Mouse (Mus musculus) left cerebral cortex, postnatal 4 days (tissue): ENCODE data around the gene Slc25a14. TPM values are rescaled to one million over a fixed set of nuclear protein-coding genes. Genes with fewer than 3 reads are reported as not detected.

Source experiments
- DNase-seq: peaks from one replicate; pipeline ENCODE4 v3.0.0-alpha.2; 2022
- intact Hi-C: fragments of 180-260 bp; cut with DNase I; formaldehyde crosslinking; loops from one replicate; pipeline ENCODE4 v1.15.1; 2025
- total RNA-seq, 2 experiments: library from RNA; stranded (reverse); gene quantifications; 2 replicates each; pipeline ENCODE4 v1.2.3; 2021

The Slc25a14 gene
- 10 to 100 TPM; 29.3 to 31.0 TPM for total RNA-seq

DNA sequence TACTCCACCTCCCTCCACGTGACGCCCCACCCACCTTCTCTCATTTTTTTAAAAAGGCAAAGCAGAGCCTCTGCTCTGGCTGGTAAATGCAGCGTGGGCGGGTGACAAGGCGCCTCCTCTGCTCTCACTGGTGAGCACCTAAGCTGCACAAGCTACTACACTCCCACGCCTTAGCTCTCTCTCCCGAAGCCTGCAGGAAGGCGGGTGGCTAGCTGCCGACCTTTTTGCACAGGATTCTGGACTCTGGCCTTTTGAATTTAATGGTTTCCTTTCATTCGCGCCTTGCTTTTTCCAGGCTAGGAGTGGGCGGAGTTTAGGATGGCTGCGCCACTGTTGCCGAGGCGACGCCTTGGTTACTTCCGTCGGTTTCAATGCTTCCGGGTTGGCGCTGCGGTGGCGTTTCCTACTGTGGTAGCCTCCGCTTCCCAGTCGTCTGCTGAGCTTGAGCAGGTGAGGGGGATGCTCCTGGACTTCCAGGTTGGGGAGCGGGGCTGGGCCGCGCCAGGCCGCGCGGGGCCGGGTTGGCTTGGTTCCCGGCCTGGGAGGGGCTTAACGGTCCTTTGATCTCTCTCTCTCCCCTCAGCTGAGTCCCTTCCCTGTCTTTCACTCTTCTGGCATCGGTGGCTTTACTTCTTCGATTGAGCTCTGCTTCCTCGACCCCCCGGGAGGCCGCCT lies at the start of gene Slc25a14:
Gene Slc25a14 (plus strand): TSS at position 35 of the 675 bp plus-strand sequence.
- intact Hi-C loops = no loop called here
- DNase-seq = peak; percentile 74

DNA sequence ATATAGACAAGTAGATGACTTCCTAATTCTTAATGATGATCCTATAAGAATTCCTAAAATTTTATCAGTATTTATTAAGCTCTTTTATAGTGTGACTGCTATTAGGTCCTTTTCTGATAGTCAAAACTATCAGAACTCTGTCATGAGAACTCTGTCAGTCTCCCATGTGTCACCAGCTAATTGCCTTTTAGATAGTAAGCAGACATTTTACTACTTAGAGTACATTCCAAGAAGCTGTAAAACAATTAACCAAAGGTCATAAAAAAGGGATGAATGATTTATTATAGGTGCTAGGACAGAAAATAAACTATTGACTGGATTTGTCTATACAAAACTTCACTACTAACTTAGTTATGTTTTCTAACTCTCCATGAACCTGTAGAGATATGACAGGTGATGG lies 39.9 kb upstream of the Slc25a14 start:
- DNase-seq = no peak
- intact Hi-C loops = no loop called here

DNA sequence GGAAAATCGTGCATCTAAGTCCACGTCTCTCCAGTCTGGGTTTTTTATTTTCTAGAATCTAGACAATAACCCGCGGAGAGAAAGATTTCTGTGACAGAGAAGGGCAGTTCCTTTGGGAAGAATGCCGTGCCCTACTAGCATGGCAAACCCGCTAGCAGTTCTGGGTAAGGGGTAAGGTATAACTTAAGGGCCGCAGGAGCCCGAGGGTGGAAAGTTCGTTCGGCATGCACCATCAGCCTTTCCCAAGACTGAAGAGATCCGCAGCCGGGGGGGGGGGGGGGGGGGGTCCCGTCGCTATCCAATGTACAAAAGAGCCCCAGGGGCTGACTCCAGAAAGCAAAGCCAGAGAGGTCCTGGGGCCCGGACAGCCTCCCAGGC lies 29.5 kb upstream of the Slc25a14 start:
- DNase-seq = no peak
- intact Hi-C loops = no loop called here

DNA sequence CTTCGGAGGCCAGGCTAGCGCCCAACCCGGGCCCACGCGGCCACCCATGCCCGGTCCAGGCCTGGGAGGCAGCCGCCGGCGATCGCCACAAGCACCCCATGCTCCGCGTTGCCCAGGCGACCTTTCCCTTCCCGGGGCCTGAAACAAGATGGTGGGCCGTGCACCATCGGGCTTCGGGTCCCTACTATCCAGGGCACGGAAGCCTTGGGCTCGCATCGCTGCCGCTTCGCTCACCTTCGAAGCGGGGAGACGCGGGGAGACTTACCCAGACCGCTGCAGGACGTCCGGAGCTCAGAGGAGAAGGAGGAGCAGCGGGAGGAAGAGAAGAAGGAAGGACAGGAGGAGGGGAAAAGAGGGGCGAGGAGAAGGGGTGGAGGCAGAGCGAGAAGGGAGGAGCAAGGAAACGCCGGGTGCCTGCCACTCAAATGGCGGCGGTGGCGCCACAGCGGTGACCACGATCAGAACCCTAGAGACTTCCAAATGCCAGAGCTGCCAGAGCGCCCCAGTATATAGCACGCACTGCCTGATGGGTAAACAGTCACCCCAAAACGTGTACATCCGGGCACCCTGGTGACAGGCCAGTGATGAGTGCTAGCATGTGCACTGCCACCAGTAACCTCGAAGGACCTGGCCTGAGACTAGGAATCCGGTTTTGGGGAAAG lies 29.0 kb upstream of the Slc25a14 start, which contains the start of gene Zfp280c:
Gene Zfp280c (minus strand): TSS at position 406 of the 662 bp plus-strand sequence.
- peak; percentile 55 for DNase-seq
- intact Hi-C loops = no loop called here

DNA sequence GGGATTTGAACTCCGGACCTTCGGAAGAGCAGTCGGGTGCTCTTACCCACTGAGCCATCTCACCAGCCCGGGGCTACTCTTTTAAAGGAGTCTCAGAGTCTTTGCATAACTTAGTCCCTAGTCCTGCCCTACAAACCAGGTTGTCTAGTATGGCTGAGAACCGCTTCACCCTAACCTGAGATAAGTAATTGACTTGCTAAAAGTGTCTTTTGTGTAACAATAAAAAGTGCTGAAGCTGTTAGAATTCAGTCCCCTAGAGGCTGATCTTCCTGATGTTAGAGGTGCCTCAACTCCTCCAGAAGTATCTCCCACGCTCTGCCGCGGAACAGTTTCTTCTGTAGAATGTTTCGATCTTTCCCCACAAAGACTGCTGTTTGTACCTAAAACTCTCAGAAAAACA lies 27.2 kb upstream of the Slc25a14 start:
- DNase-seq = no peak
- intact Hi-C loops = no loop called here

DNA sequence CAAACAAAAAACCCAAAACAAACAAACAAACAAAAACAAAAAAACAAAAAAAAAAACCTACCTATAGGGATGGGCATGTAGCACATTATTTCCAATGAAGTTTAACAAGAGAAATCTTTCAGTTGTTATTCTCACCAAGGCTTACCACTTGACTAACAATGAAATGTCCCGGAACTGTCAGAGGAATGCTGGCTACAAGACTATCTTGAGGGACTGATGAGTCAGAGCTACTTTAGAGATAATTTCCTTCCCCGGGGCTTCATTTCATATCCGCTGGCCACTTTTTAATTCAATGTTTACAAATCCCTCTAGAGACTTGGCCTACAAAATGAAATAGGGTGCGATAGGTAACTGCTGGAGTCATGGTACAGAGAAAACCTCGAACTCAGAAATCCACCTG lies 26.3 kb upstream of the Slc25a14 start:
- DNase-seq = no peak
- intact Hi-C loops = no loop called here

DNA sequence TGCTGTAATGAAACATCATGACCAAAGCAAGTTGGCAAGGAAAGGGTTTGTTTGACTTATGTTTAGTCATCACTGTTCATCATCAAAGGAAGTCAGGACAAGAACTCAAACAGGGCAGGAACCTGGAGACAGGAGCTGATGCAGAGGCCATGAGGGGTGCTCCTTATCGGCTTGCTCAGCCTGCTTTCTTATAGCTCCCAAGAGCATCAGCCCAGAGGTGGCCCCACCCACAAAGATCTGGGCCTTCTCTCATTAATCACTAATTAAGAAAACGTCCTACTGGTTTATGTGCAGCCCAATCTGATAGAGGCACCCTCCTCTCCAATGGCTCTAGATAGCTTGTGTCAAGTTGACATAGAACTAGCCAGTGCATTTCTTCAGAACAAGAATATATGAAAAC lies 18.3 kb upstream of the Slc25a14 start:
- intact Hi-C loops = no loop called here
- no peak for DNase-seq

DNA sequence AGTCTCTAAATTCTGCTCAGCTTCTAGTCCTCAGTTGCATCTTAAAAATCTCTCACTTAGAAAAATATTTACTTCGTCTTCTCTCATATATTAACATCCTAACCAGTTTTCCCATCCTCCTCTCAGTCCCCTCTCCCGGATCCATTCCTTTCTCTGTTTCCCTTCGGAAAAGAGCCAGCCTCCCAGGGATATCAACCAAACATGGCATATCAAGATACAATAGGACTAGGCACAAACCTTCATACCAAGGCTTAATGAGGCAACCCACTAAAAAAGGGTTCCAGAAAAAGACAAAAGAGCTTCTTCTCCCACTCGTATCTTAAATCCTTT lies 199 bp upstream of the Slc25a14 start:
- intact Hi-C loops = no loop called here

DNA sequence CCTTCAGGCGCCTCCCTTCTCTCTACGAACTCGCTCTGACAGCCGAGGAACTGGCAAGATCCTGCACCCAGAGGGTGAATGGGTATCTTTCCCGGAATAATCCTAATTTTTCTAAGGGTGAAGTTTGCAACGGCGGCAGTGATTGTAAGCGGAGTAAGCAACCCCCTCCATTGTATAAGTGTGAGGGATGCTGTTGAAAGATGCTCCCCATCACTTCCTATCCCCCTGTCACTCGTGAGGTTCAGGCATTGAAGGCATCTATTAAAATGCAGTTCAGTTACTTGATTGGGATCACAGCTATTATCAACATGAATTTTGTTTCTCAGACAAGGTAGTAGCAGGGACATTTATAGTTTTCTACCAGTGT lies 824 bp downstream of the Slc25a14 start:
- intact Hi-C loops = no loop called here
- no peak for DNase-seq

More for the DNA sequence above, 199 bp upstream of the Slc25a14 start:
- DNase-seq = no peak

DNA sequence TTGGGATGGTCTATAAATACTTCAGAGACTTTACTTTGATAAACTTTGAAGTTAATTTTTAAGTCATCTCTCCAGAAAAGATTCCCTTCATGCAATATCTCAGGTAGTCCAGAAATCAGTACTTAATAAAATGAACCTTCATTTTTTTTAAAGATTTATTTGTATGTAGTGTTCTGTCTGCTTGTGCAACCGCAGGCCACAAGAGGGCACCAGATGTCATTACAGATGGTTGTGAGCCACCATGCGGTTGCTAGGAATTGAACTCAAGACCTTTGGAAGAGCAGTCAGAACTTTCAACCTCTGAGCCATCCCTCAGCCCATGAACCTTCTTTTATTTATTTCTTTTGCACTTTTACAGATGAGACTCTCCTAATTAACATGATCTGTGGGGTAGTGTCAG lies 13.8 kb downstream of the Slc25a14 start:
- intact Hi-C loops = no loop called here
- DNase-seq = no peak

DNA sequence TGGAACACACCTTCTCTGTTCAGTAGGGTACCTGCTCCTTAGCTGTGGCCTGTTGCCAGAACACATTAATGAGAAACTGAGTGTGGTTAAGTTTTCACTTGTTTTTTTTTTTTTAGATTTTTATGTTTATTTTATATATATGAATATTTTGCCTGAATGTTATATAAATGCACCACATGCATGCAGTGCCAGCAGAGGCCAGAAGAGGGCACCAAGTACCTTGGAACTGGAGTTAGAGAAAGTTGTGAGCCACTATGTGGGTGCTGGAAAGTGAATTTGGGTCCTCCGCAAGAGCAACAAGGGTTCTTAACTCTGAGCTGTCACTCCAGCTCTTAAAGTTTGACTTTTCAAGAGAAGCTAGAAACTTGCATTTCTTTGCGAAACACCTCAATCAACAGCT lies 20.9 kb downstream of the Slc25a14 start:
- peak; percentile 2 for DNase-seq
- intact Hi-C loops = no loop called here

DNA sequence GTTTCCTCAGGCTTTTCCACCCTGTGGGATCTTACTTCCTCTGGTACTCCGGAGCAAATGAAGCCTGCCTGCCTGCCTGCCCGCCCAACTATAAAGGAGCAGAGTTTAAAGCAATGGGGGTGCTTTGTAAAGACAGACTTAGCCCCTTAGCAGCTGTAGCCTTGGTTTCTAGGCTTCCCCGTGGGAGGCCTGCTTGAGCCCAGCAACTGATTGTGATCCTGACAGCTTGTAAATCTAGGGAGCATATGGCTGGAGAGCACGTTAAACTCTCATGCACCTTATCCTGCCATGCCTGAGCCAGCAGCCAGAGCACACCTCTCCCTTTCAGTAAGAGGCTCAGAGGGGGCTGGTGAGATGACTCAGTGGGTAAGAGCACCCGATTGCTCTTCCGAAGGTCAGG lies 43.6 kb downstream of the Slc25a14 start:
- intact Hi-C loops = no loop called here

DNA sequence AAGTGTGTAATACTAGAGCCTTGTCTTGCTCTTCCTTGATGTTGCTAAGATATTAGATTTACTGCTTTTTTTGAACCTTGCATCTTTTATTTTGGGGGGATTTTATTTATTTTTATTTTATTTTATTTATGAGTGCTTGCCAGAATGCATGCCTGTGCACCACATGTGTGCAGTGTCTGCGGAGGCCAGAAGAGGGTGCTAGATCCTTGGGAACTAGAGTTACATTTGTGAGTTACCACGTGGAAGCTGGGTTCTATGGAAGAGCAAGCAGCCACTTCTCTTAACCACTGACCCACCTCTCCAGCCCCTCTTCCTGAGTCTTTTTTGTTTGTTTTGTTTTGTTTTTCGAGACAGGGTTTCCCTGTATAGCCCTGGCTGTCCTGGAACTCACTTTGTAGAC lies 46.4 kb downstream of the Slc25a14 start:
- intact Hi-C loops = no loop called here
- DNase-seq = no peak

More for the DNA sequence above, 43.6 kb downstream of the Slc25a14 start:
- DNase-seq = peak; percentile 1

DNA sequence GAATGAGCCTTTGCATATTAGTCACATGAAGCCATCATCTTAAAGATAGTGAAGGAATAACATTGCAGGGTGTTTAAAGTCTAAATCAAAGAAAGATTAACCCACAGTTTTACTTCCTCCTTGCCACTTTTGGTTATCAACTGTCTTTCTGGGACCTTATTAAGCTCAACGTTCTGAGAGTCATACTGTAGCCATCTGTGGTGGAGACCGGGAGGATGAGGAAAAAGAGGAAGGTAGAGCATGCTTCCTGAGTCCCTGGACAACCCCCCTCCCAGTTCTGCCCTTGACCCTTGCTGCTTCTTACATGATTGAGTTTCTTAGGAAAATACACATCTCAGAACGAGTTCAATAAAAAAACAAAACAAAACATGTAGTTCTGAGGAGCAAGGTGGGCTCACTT lies 48.5 kb downstream of the Slc25a14 start:
- intact Hi-C loops = no loop called here
- DNase-seq = no peak

DNA sequence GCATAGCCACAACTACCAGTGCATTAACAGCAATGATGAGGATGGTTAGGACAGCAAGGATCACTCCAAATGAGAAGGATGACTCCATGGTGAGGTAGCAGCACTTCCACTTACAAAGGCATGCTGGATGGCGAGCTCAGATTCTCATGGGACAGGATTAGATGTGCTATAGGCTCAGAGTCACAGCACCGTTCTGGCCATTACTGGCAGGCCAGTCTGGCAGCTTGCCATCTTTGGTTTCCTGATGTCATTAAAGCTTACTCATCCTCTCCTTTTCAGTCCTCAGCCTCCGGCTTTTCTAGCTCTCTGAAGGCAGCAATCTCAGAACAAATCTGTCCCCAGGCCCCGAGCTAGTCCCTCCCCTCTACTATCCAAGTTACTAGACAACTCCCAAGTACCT lies 51.0 kb downstream of the Slc25a14 start, which contains the start of gene Gpr119:
Gene Gpr119 (minus strand): TSS at position 308 of the 400 bp plus-strand sequence.
- DNase-seq = peak; percentile 5
- intact Hi-C loops = no loop called here

DNA sequence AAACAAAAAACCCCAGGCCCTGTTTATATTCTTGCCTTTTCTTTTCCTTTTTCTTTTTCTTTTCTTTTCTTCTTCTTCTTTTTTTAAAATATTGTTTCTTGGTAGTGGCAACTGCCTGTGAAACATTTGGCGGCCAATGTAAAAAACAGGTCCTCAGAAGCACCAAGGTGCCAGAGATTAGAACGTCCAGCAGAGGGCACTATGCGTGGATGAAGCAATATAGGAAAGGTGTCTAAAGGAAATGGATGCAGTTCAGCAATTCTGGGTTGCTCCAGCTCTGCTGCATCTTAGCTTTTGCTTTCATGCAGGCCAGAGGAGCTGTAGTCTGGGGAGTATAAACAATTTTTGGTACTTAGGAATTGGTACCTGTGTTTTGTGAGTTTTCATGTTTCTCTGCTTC lies 60.2 kb downstream of the Slc25a14 start:
- intact Hi-C loops = no loop called here
- DNase-seq = peak; percentile 41

DNA sequence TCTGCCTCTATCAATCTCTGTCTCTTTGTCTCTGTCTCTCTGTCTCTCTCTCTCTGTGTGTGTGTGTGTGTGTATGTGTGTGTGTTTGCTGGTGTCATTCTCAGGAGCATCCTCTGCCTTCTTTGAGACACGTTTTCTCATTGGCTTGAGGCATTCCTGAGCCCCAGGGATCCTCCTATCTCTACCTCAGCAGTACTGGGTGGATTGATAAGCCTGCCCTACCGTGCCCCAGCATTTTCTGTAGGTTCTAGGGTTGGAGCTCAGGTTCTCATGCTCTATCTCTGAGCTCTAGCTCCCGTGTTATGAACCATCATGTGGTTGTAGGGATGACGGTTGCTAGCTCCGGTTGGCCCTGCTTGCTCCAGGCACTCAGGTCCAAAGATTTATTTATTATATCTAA lies 60.6 kb downstream of the Slc25a14 start:
- DNase-seq = no peak
- intact Hi-C loops = no loop called here

DNA sequence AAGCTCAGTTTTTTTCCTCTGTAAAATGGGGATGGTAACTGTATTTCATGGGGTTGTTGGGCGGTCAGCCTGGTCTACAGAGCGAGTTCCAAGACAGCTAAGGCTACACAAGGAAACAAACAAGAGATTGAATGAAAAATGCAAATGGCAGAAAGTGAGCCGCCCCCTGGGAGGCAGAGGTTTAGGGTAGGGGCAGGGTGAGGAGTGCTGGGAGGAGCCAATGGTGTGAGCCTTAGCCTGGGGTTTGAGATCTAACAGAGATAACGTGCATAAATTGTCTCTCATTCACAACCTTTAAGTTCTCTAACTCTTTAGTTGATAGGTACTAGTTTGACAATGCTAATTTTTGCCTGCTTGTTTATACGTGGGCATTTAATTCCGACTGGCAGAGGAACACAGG lies 71.2 kb downstream of the Slc25a14 start:
- intact Hi-C loops = no loop called here
- peak; percentile 28 for DNase-seq

DNA sequence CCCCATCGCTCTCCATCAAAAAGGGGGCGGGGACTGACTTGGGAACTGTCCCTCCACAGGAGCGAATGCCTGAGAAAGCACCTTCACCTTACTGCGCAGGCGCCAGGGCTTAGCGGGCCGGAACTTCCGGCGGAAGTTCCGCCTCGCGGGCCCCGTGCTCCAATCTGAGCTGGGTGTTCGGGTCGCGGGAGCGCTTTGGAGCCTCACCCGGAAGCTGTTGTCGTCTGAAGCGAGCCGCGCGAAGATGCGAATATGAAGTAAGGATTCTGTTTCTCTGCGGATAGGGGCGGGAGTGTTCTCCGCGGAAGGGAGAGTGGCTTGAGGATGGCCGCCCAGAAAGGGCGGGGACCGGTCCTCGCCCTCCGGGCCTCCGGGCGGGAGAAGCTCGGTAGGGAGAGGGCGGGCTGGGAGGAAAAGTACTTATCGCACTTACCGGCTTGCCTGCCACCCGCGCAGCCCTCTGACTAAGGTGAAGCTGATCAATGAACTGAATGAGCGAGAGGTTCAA lies 71.7 kb downstream of the Slc25a14 start, which contains the start of gene Rbmx2:
Gene Rbmx2 (plus strand): TSS at position 141 of the 508 bp plus-strand sequence.
- intact Hi-C loops = no loop called here
- peak; percentile 93 for DNase-seq

DNA sequence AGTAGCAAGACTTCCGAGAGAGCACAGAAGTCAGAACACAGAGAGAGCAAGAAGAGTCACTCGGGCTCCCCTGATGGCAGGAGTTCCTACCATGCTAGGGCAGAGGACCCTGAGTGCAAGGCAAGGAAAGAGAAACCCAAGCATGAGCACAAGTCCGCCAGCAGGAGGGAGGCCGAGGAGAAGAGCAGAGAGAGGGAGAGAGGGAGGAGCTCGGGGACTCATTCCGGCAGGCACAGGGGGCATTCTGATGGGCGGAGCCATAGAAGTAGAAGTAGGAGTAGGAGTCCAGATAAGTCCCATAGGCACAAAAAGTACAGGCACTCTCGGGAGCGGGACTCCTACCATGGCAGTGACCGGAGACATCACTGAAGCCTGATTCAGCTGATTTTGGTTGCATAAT lies 86.5 kb downstream of the Slc25a14 start:
- intact Hi-C loops = no loop called here
- DNase-seq = no peak
